Mouse (Mus musculus): ENCODE measurements around the gene Smim4. TPM values are rescaled to one million over a fixed set of nuclear protein-coding genes. Genes with fewer than 3 reads are reported as not detected.

The Smim4 gene
- polyA plus RNA-seq (2016; fragmentation: Nextera tagmentation; extraction: Ambion mirVana), result 54.2 and 65.3 TPM in 2 replicates

DNA sequence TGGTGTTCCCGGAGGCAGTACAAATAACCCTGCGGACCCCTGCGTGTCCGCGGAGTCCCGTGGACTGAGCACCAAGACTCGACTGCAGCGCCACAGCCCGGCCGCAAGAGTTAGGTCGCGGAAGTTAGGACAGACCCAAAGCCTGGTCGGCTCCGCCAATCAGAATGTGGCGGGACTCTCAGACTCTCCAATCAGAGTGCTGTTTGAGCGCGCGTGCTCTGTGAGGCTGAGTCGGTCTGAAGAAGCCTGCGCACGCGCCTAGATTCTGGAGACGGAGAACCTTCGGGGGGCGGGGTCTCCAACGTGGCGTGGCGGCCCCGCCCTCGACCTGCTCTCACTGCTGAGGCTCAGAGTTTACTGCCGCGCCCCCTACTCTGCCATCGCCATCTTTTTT, at the start of gene Smim4:
Gene Smim4 (minus strand): TSS at position 131 of the 394 bp plus-strand sequence.
- H3K4me3 ChIP-seq, result peak within 1 kb of the TSS; percentile 78
- no peaks in the 10 kb centered on the region for H3K27me3 ChIP-seq (ENCODE audit: low read depth, poor library complexity, severe bottlenecking)
- peak within 1 kb of the TSS; percentile 98 for H3K27ac ChIP-seq
- peaks cover 43% of the 10 kb centered on the region for H3K36me3 ChIP-seq
- peaks cover 66% of the 10 kb centered on the region for H3K4me1 ChIP-seq
- WGBS, result under 1% methylated on average over 33 of the region's 33 CpGs
- H3K9me3 ChIP-seq (replicated peaks), result no peaks in the 10 kb centered on the region
- DNase-seq (ENCODE audit: low spot score), result peak; percentile 98

GRCm38 (mm10) chr14:31177715-31178114, 49.0 kb upstream of the Smim4 start:
- Histone ChIP-seq H3K27ac (no peak overlapping the region), H3K4me1 (no peaks in the 10 kb centered on the region), H3K36me3 (peaks cover 100% of the 10 kb centered on the region), H3K4me3 (no peak overlapping the region), H3K27me3 (ENCODE audit: low read depth, poor library complexity, severe bottlenecking) (no peaks in the 10 kb centered on the region), H3K9me3 (replicated peaks) (no peaks in the 10 kb centered on the region)
- DNase-seq (ENCODE audit: low spot score), result no peak
- 93% methylated on average over 5 of the region's 5 CpGs for WGBS

DNA sequence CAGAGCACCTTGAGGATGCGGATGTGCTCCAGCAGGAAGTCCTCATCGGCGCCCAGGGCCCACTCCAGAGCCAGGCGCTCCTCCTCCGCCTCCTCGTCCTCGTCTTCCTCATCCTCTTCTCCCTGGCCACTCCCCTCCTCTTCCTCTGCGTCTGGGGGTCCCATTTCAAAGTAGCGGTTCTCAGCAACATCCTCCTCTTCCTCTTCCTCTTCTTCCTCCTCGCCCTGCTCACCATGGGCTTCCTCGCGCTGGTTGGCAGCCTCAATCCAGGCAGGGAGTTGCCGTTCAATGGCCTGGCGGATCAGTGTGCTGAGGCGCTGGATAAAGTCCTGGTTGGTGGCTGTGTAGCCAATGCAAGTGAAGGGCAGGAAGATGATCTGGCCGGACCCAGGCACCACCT, 48.5 kb upstream of the Smim4 start:
- H3K27me3 ChIP-seq (ENCODE audit: low read depth, poor library complexity, severe bottlenecking), result no peaks in the 10 kb centered on the region
- H3K4me1 ChIP-seq, result no peaks in the 10 kb centered on the region
- no peak overlapping the region for H3K4me3 ChIP-seq
- 91% methylated on average over 16 of the region's 16 CpGs for WGBS
- no peak overlapping the region for H3K27ac ChIP-seq
- no peak for DNase-seq (ENCODE audit: low spot score)
- no peaks in the 10 kb centered on the region for H3K9me3 ChIP-seq (replicated peaks)
- peaks cover 100% of the 10 kb centered on the region for H3K36me3 ChIP-seq

- no peak for DNase-seq (ENCODE audit: low spot score)
- Histone ChIP-seq H3K27me3 (ENCODE audit: low read depth, poor library complexity, severe bottlenecking) (no peaks in the 10 kb centered on the region), H3K36me3 (peaks cover 91% of the 10 kb centered on the region), H3K4me1 (peaks cover 5% of the 10 kb centered on the region; the same call in 1 of the 2 replicates), H3K27ac (no peak overlapping the region), H3K4me3 (no peak overlapping the region), H3K9me3 (replicated peaks) (no peaks in the 10 kb centered on the region)
- WGBS, result 87% methylated on average over 7 of the region's 7 CpGs
These were observed 44.8 kb upstream of the Smim4 start for GRCm38 (mm10) chr14:31173537-31173936.

- WGBS, result 89% methylated on average over 18 of the region's 18 CpGs
- DNase-seq (ENCODE audit: low spot score), result no peak
- Histone ChIP-seq H3K27ac (no peak overlapping the region), H3K36me3 (peaks cover 85% of the 10 kb centered on the region), H3K27me3 (ENCODE audit: low read depth, poor library complexity, severe bottlenecking) (no peaks in the 10 kb centered on the region), H3K9me3 (replicated peaks) (no peaks in the 10 kb centered on the region), H3K4me3 (no peak overlapping the region), H3K4me1 (peaks cover 9% of the 10 kb centered on the region; the same call in 1 of the 2 replicates)
These were observed 44.2 kb upstream of the Smim4 start for GRCm38 (mm10) chr14:31172781-31173455.

DNA sequence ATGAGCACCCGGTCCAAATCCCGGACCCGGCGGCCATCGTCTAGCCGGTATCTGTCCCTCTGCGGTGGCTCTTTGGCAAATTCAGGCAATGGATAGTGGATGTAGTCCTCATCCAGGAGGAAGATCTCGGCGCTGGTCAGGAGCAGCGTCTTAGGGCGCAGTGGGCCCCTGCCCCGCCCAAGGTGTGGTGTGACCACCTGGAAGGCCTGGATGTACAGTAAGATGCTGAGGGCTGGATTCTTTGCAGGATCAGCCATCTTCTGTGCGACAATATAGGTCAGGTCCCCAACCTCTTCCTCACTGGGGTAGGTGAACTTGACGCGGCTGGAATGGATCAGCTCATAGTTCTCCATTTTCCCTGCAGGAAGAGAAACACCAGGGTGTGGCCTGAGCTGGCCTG, 43.1 kb upstream of the Smim4 start:
- H3K4me1 ChIP-seq, result peaks cover 9% of the 10 kb centered on the region; the same call in 1 of the 2 replicates
- H3K27me3 ChIP-seq (ENCODE audit: low read depth, poor library complexity, severe bottlenecking), result no peaks in the 10 kb centered on the region
- no peak for DNase-seq (ENCODE audit: low spot score)
- H3K4me3 ChIP-seq, result no peak overlapping the region
- no peaks in the 10 kb centered on the region for H3K9me3 ChIP-seq (replicated peaks)
- WGBS, result 97% methylated on average over 15 of the region's 15 CpGs
- H3K27ac ChIP-seq, result no peak overlapping the region
- H3K36me3 ChIP-seq, result peaks cover 74% of the 10 kb centered on the region

GRCm38 (mm10) chr14:31171386-31171785, 42.6 kb upstream of the Smim4 start:
- peaks cover 69% of the 10 kb centered on the region for H3K36me3 ChIP-seq
- peaks cover 11% of the 10 kb centered on the region for H3K4me1 ChIP-seq
- 93% methylated on average over 11 of the region's 11 CpGs for WGBS
- no peaks in the 10 kb centered on the region for H3K27me3 ChIP-seq (ENCODE audit: low read depth, poor library complexity, severe bottlenecking)
- DNase-seq (ENCODE audit: low spot score), result no peak
- no peaks in the 10 kb centered on the region for H3K9me3 ChIP-seq (replicated peaks)
- H3K4me3 ChIP-seq, result no peak overlapping the region
- H3K27ac ChIP-seq, result no peak overlapping the region

GRCm38 (mm10) chr14:31170963-31171362, 42.2 kb upstream of the Smim4 start:
- Histone ChIP-seq H3K9me3 (replicated peaks) (no peaks in the 10 kb centered on the region), H3K4me3 (no peak overlapping the region), H3K27ac (no peak overlapping the region), H3K36me3 (peaks cover 65% of the 10 kb centered on the region), H3K4me1 (peaks cover 15% of the 10 kb centered on the region), H3K27me3 (ENCODE audit: low read depth, poor library complexity, severe bottlenecking) (no peaks in the 10 kb centered on the region)
- 88% methylated on average over 13 of the region's 13 CpGs for WGBS
- DNase-seq (ENCODE audit: low spot score), result no peak

GRCm38 (mm10) chr14:31169508-31169907, 40.8 kb upstream of the Smim4 start:
- Histone ChIP-seq H3K4me1 (peaks cover 19% of the 10 kb centered on the region), H3K4me3 (no peak overlapping the region), H3K27me3 (ENCODE audit: low read depth, poor library complexity, severe bottlenecking) (no peaks in the 10 kb centered on the region), H3K36me3 (peaks cover 51% of the 10 kb centered on the region), H3K9me3 (replicated peaks) (no peaks in the 10 kb centered on the region), H3K27ac (no peak overlapping the region)
- 83% methylated on average over 6 of the region's 6 CpGs for WGBS
- DNase-seq (ENCODE audit: low spot score), result no peak

- H3K36me3 ChIP-seq, result peaks cover 40% of the 10 kb centered on the region
- H3K4me1 ChIP-seq, result peaks cover 19% of the 10 kb centered on the region
- DNase-seq (ENCODE audit: low spot score), result no peak
- peak within 1 kb of the TSS; percentile 50; the same call in 1 of the 2 replicates for H3K27ac ChIP-seq
- WGBS, result 55% methylated on average over 10 of the region's 10 CpGs
- peak within 1 kb of the TSS; percentile 27 for H3K4me3 ChIP-seq
- H3K9me3 ChIP-seq (replicated peaks), result no peaks in the 10 kb centered on the region
- no peaks in the 10 kb centered on the region for H3K27me3 ChIP-seq (ENCODE audit: low read depth, poor library complexity, severe bottlenecking)
These were observed 39.7 kb upstream of the Smim4 start, which contains the start of gene Stab1 for GRCm38 (mm10) chr14:31168425-31168824. TSS of gene Stab1 (minus strand) at chr14:31168641.

DNA sequence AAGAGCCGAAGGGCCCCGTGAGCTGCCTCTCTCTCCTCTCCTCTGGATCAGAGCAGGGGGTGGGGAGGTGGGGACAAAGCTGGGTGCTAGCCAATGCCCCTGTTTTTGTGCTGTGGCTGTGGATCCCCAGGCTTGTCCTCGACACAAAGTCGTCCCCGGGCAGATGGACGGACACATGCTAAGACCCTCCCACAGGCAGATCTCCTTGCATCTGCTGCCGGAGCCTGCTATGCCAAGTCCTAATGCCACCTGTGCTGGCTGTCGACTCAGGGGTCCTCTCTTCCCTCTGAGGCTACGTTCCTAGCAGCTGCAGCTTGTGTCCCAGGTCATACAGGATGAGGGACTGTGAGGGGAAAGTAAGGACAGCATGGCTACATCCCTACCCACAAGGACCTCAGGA, 38.1 kb upstream of the Smim4 start:
- 74% methylated on average over 9 of the region's 9 CpGs for WGBS

DNA sequence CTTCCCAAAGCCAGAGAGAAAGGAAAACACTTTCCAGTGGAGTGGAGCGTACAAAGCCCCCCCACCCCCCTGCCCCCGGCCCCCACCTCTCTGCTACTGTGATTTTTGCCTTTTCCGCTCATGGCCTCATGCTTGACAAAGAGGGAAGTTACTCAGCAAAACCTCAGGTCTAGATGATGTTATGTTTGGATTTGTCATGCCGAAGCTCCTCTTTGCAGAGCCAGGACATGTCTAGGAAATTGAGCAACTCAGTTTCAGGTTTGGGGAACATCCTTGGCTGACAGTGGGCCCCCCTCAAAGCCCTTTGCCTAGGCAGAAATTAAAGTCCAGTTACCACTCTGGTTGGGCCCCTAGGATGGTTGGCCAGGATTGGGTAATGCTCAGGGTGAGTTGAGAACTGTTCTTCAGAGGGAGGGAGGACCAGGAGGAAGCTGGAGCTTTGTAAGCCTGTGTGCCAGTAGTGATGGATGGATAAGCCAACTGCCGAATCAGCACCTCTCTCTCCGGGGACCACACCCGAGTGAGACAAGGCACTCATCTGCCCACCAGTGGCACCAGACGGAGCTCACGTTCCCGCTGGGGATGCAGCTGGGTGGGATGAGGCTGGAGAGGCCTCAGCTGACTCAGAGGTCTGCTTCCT, 37.4 kb upstream of the Smim4 start:
- no peak for DNase-seq (ENCODE audit: low spot score)
- H3K27ac ChIP-seq, result 0 out of 2 replicates have a peak overlapping the region, but pooled peaks have one; percentile 27
- H3K36me3 ChIP-seq, result peaks cover 20% of the 10 kb centered on the region
- no peaks in the 10 kb centered on the region for H3K27me3 ChIP-seq (ENCODE audit: low read depth, poor library complexity, severe bottlenecking)
- 49% methylated on average over 10 of the region's 10 CpGs for WGBS
- H3K9me3 ChIP-seq (replicated peaks), result no peaks in the 10 kb centered on the region
- 0 out of 2 replicates have a peak overlapping the region, but pooled peaks have one; percentile 27 for H3K4me3 ChIP-seq
- H3K4me1 ChIP-seq, result peaks cover 19% of the 10 kb centered on the region

More for the DNA sequence above, 38.1 kb upstream of the Smim4 start:
- Histone ChIP-seq H3K27me3 (ENCODE audit: low read depth, poor library complexity, severe bottlenecking) (no peaks in the 10 kb centered on the region), H3K4me3 (peak overlapping the region; percentile 27), H3K36me3 (peaks cover 28% of the 10 kb centered on the region), H3K4me1 (peaks cover 19% of the 10 kb centered on the region), H3K9me3 (replicated peaks) (no peaks in the 10 kb centered on the region), H3K27ac (0 out of 2 replicates have a peak overlapping the region, but pooled peaks have one; percentile 27)
- no peak for DNase-seq (ENCODE audit: low spot score)

- no peak overlapping the region for H3K27ac ChIP-seq
- peaks cover 20% of the 10 kb centered on the region for H3K4me1 ChIP-seq
These were observed 36.7 kb upstream of the Smim4 start for GRCm38 (mm10) chr14:31165458-31165857.

More at GRCm38 (mm10) chr14:31165458-31165857, 36.7 kb upstream of the Smim4 start:
- no peak for DNase-seq (ENCODE audit: low spot score)
- Histone ChIP-seq H3K36me3 (peaks cover 14% of the 10 kb centered on the region), H3K9me3 (replicated peaks) (no peaks in the 10 kb centered on the region), H3K4me3 (no peak overlapping the region), H3K27me3 (ENCODE audit: low read depth, poor library complexity, severe bottlenecking) (no peaks in the 10 kb centered on the region)
- WGBS, result 69% methylated on average over 7 of the region's 7 CpGs

Data from limb, embryonic 10.5 days (tissue).